Mouse (Mus musculus): ENCODE measurements around the gene Bri3.

GRCm38 (mm10) chr5:144276898-144277630, 32.8 kb downstream of the Bri3 start:
- TF ChIP-seq CTCF (IDR thresholded peaks at IDR 0.05; ENCODE audit: insufficient read depth, low read depth, low read length): no peak
- TF ChIP-seq POLR2A (IDR thresholded peaks at IDR 0.05; ENCODE audit: insufficient read depth, low read depth, low read length): no peak
